Mouse (Mus musculus): ENCODE data around the gene Ostc.

DNA sequence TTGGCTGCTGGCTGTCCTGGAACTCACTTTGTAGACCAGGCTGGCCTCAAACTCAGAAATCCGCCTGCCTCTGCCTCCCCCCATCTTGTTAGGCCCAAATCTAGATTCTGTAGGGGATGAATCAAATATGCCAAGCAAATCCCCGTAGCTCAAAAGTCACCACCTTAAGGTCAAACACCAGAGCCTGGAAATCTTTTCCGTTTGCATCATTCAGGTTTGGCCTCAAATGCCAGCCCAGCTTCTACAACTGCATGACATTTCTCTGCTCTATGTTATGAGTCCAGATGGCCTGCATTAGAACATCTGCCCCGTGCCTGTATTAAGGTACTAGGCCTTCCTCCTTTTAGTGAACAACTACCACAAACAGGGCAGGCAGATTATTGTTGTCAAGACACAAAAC, 18.4 kb upstream of the Ostc start:
- TF ChIP-seq CTCF (IDR thresholded peaks at IDR 0.05; ENCODE audit: low read depth) (no peak), EP300 (IDR thresholded peaks at IDR 0.05; ENCODE audit: low read depth) (no peak)
